Mouse (Mus musculus) limb, embryonic 13.5 days (tissue): ENCODE results near the gene Sirt6. TPM values are rescaled to one million over a fixed set of nuclear protein-coding genes. Genes with fewer than 3 reads are reported as not detected.

Source experiments
- ATAC-seq: fragments of 200-750 bp; cut with Nextera tagmentation; 2 replicates; pipeline ENCODE4 v1.8.0; 2017; ENCODE audit warnings: low read depth, moderate number of reproducible peaks, moderate TSS enrichment; ENCODE audit not compliant: low FRiP score
- H3K27ac ChIP-seq: fragments of 300-500 bp; sonication (generic); 2 replicates; pipeline ENCODE4 v1.5.1; 2015; ENCODE audit warnings: inconsistent platforms, mild to moderate bottlenecking, moderate library complexity
- H3K27me3 ChIP-seq: fragments of 300-500 bp; sonication (generic); 2 replicates; pipeline ENCODE4 v1.6.1; 2015; ENCODE audit warnings: mild to moderate bottlenecking, inconsistent platforms
- H3K36me3 ChIP-seq: fragments of 300-500 bp; sonication (generic); 2 replicates; pipeline ENCODE4 v1.6.1; 2015; ENCODE audit warnings: inconsistent platforms, mild to moderate bottlenecking, moderate library complexity
- H3K4me1 ChIP-seq: fragments of 300-500 bp; sonication (generic); 2 replicates; pipeline ENCODE4 v1.6.1; 2015; ENCODE audit warnings: inconsistent platforms
- H3K4me2 ChIP-seq: fragments of 300-500 bp; sonication (generic); replicated peaks from 2 replicates; pipeline ENCODE4 v1.6.1; 2015; ENCODE audit warnings: inconsistent platforms, mild to moderate bottlenecking, moderate library complexity
- H3K4me3 ChIP-seq: fragments of 300-500 bp; sonication (generic); 2 replicates; pipeline ENCODE4 v1.5.1; 2015; ENCODE audit warnings: moderate library complexity, mild to moderate bottlenecking, inconsistent platforms
- H3K9ac ChIP-seq: fragments of 300-500 bp; sonication (generic); 2 replicates; pipeline ENCODE4 v1.6.1; 2015; ENCODE audit warnings: mild to moderate bottlenecking, inconsistent platforms
- H3K9me3 ChIP-seq: fragments of 300-500 bp; sonication (generic); 2 replicates; pipeline ENCODE4 v1.6.1; 2016; ENCODE audit warnings: inconsistent platforms
- WGBS: fragments of 180-500 bp; shearing (Covaris S2); methylation state at CpG from one replicate; pipeline ENCODE4 v1.1.7; 2015; 5-methylcytosine and 5-hydroxymethylcytosine counted together
- polyA plus RNA-seq: library from polyadenylated mRNA; unstranded; fragments of >200 nt; fragmentation: Nextera tagmentation; extraction: Ambion mirVana; gene quantifications from 2 replicates; pipeline ENCODE4 v1.2.1, GENCODE M21; 2015

Gene Sirt6
- polyA plus RNA-seq, 1 experiment from 2014 or later, result 61.9 TPM

DNA sequence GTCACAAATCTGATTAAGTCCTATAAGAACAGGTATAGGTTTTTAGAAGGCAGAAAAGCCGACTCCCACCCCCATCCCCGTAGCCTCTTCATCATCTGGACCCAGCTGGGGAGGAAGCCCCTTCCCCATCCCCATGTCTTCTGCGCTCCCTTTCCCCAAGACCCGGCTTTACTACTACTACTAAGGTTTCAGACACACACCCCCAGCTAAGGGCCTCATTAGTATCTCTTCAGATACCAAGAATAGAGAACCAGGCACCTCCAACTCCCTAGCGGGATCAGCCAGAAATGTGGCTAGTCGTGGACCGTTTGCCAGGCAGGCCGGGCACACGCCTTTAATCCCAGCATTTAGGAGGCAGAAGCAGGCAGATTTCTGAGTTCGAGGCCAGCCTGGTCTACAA, 27.5 kb downstream of the Sirt6 start:
- H3K36me3 ChIP-seq, result no peaks in the 10 kb centered on the region
- peaks cover 77% of the 10 kb centered on the region for H3K4me1 ChIP-seq
- no peak for ATAC-seq
- H3K27ac ChIP-seq, result no peak overlapping the region; the same call in 1 of the 2 replicates
- no peak overlapping the region for H3K4me2 ChIP-seq
- WGBS, result 45% methylated on average over 10 of the region's 10 CpGs
- peaks cover 2% of the 10 kb centered on the region; the same call in 1 of the 2 replicates for H3K27me3 ChIP-seq
- no peak overlapping the region for H3K9ac ChIP-seq
- no peak overlapping the region for H3K4me3 ChIP-seq
- no peaks in the 10 kb centered on the region for H3K9me3 ChIP-seq

DNA sequence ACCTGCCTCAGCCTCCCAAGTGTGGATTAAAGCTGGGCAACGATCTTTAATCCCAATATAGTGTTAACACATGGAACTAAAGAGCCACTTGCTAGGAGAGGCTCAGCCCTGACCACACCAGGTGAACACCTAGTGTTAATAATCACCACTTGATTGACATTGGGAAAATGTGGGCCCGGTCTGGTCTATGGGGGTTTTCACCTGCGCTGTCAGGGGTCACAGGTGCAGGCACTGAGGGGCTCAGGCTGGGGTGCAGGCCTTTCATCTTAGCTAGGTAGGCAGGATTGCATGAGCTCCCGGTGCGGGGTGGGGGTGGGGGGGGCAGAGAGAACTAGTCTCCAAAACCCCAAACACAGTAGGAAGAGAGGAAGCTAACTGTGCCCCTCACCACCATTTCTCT, 28.0 kb downstream of the Sirt6 start:
- Histone ChIP-seq H3K4me2 (no peak overlapping the region), H3K4me3 (no peak overlapping the region), H3K9ac (no peak overlapping the region), H3K4me1 (peaks cover 76% of the 10 kb centered on the region), H3K27me3 (peaks cover 7% of the 10 kb centered on the region; the same call in 1 of the 2 replicates), H3K27ac (no peak overlapping the region; the same call in 1 of the 2 replicates), H3K9me3 (no peaks in the 10 kb centered on the region), H3K36me3 (no peaks in the 10 kb centered on the region)
- no peak for ATAC-seq
- WGBS, result 53% methylated on average over 5 of the region's 5 CpGs

DNA sequence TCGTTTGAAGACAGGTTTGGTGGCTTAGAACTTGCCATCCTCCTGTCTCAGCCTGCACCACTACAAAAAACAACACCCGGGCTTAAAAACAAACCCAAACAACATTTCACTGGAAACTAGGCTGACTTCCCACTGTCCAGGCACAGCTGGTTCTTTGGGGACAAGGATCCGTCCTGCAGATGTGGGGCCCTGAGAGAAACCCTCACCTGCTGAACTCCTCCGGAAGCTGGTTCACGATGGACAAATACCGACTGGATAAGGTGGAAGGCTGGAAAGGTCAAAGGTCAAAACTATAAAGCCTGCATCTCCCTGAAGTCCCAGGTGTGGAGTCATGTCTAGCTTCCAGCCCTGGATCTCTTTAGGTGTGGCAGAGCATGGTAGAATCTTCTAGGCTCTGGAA, 28.7 kb downstream of the Sirt6 start:
- H3K4me1 ChIP-seq, result peaks cover 69% of the 10 kb centered on the region
- H3K4me3 ChIP-seq, result no peak overlapping the region
- no peak overlapping the region for H3K27ac ChIP-seq
- 26% methylated on average over 6 of the region's 6 CpGs for WGBS
- no peak for ATAC-seq
- H3K4me2 ChIP-seq, result no peak overlapping the region
- H3K9ac ChIP-seq, result no peak overlapping the region
- no peaks in the 10 kb centered on the region for H3K9me3 ChIP-seq
- no peaks in the 10 kb centered on the region for H3K36me3 ChIP-seq
- peaks cover 15% of the 10 kb centered on the region; the same call in 1 of the 2 replicates for H3K27me3 ChIP-seq

DNA sequence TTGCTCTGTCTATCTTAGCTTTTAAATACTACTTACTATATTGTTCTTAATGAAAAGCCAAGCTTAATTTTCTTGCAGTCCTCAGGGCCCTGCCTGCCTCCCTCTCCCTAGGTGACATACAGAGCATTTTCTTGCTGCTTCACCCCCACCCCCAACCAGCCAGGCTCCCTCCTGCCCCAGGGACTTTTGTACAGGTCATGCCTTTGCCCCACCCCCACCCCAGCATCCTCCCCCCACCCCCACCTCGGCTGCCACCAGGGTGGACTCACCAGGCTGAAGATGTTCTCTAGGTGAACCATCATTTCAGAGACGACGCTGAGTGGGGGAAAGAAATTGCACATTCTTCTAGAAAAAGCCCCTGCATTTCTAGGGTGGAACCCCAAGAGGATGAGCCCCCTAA, 29.3 kb downstream of the Sirt6 start:
- H3K36me3 ChIP-seq, result no peaks in the 10 kb centered on the region
- H3K9me3 ChIP-seq, result no peaks in the 10 kb centered on the region
- peaks cover 18% of the 10 kb centered on the region; the same call in 1 of the 2 replicates for H3K27me3 ChIP-seq
- no peak overlapping the region for H3K9ac ChIP-seq
- H3K27ac ChIP-seq, result no peak overlapping the region; the same call in 1 of the 2 replicates
- no peak overlapping the region for H3K4me2 ChIP-seq
- no peak for ATAC-seq
- peaks cover 68% of the 10 kb centered on the region for H3K4me1 ChIP-seq
- H3K4me3 ChIP-seq, result no peak overlapping the region
- WGBS, result 24% methylated on average over 3 of the region's 3 CpGs

DNA sequence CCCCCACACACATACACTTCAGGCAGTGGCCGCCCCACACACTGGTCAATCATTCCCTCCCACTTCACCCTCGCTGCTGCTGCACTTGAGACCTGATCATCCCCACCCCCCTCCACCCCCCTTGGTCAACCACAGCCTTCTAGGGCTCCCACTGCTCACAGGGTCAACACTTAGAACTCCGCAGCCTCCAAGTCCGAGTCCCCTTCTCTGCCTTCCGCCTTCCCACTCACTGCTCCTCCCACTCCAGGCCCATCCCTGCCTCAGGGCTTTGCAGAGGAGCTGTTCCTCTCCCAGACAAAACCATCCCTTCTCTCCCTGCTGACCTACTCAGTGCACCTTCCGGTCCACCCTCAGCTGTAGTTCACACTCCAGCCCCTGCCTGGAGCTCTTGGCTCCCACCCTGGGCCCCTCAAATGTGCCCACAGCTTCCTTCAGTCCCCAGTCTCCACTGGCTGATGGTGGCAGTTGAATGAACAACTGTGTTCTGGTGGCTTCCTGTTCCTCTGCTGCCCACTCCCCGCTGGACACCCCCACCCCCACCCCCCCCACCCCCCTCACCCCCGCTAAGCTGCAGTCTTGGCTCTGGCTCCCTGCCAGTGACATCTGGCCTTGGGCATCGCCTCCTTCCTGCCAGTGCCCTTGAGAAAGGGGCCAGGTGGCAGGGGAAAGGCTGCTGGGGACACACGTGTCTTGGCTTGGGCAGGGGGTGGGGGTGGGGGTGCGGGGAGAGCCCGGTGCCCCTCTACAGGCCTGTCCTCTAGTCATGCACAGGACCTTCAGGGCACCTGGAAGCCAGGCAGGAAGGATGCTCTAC, 30.3 kb downstream of the Sirt6 start:
- H3K4me1 ChIP-seq, result peaks cover 61% of the 10 kb centered on the region
- WGBS, result 5% methylated on average over 11 of the region's 12 CpGs

DNA sequence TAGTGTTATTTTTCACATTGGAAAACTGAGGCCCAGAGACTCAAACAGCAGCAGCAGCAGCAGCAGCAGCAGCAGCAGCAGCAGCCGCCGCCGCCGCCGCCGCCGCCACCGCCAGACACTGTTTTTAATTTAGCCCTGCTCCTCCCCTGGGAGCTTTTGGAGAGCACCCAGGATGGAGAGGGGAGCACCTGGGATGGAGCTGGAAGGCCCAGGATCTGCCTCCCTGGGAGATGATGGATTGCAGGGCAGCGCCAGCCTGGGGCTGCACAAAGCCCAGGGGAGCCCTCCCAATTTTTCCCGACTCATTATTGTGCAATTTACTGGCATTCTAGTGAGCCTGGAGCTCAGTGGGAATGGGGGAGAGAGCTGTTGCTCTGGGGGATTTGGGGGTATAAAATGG, 31.0 kb downstream of the Sirt6 start:
- Histone ChIP-seq H3K9me3 (no peaks in the 10 kb centered on the region), H3K4me1 (peaks cover 54% of the 10 kb centered on the region), H3K36me3 (no peaks in the 10 kb centered on the region), H3K9ac (peak overlapping the region; percentile 48), H3K27ac (peak overlapping the region; percentile 87), H3K4me2 (peak overlapping the region; percentile 60), H3K27me3 (peaks cover 26% of the 10 kb centered on the region; the same call in 1 of the 2 replicates), H3K4me3 (peak overlapping the region; percentile 28)
- WGBS, result 2% methylated on average over 10 of the region's 10 CpGs
- no peak; the same call in 1 of the 2 replicates for ATAC-seq

More for the DNA sequence above, 30.3 kb downstream of the Sirt6 start:
- no peaks in the 10 kb centered on the region for H3K36me3 ChIP-seq
- peak overlapping the region; percentile 60 for H3K4me2 ChIP-seq
- H3K9ac ChIP-seq, result peak overlapping the region; percentile 48
- ATAC-seq, result peak; percentile 22
- H3K9me3 ChIP-seq, result no peaks in the 10 kb centered on the region
- peak overlapping the region; percentile 28 for H3K4me3 ChIP-seq
- peak overlapping the region; percentile 87 for H3K27ac ChIP-seq
- H3K27me3 ChIP-seq, result peaks cover 21% of the 10 kb centered on the region; the same call in 1 of the 2 replicates

DNA sequence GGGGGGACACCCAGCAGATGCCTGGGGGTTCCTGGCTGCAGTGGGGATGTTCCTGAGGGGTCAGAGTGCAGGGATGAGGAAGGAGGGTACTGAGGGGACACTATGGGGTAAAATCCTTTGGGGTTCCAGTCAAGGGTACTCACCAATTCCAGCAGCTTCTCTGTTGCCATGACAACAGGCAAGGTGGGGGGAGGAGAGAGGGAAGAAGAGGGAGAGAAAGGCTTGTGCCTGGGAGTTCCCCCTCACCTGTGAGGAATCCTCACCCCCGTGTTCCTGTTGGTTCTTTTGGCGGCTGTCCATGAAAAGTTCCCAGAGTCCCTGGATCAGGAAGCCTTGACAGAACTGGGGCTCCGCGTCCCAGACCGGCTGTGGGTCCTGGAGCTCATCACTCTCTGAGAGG, 32.0 kb downstream of the Sirt6 start:
- ATAC-seq, result no peak
- H3K27me3 ChIP-seq, result peaks cover 30% of the 10 kb centered on the region; the same call in 1 of the 2 replicates
- H3K4me1 ChIP-seq, result peaks cover 46% of the 10 kb centered on the region
- peak overlapping the region; percentile 60 for H3K4me2 ChIP-seq
- no peaks in the 10 kb centered on the region for H3K36me3 ChIP-seq
- H3K27ac ChIP-seq, result peak overlapping the region; percentile 87; the same call in 1 of the 2 replicates
- H3K9me3 ChIP-seq, result no peaks in the 10 kb centered on the region
- H3K4me3 ChIP-seq, result no peak overlapping the region
- 22% methylated on average over 5 of the region's 5 CpGs for WGBS
- peak overlapping the region; percentile 48 for H3K9ac ChIP-seq

DNA sequence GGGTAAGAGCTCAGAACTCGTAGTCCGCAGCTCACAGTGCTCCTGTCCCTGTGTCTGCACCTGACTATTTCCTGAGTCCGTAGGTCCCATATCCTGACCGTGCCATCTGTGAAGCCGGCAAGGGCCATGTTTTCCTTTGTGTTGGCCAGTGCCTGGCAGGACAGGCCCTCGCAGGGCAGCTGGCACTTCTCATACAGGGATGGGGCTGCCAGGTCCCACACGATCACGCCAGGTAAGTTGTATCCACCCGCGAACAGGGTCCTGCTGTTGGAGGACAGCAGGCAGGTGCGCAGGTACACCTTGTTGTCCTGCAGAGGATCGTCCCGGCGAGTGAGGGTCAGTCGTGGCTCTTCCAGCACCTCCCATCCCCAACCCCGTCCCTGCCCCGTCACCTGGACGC, 33.7 kb downstream of the Sirt6 start:
- Histone ChIP-seq H3K9ac (no peak overlapping the region), H3K4me1 (peaks cover 35% of the 10 kb centered on the region), H3K27me3 (peaks cover 30% of the 10 kb centered on the region; the same call in 1 of the 2 replicates), H3K4me3 (no peak overlapping the region), H3K9me3 (no peaks in the 10 kb centered on the region), H3K36me3 (peaks cover 14% of the 10 kb centered on the region), H3K27ac (no peak overlapping the region), H3K4me2 (no peak overlapping the region)
- 69% methylated on average over 18 of the region's 18 CpGs for WGBS
- no peak for ATAC-seq

DNA sequence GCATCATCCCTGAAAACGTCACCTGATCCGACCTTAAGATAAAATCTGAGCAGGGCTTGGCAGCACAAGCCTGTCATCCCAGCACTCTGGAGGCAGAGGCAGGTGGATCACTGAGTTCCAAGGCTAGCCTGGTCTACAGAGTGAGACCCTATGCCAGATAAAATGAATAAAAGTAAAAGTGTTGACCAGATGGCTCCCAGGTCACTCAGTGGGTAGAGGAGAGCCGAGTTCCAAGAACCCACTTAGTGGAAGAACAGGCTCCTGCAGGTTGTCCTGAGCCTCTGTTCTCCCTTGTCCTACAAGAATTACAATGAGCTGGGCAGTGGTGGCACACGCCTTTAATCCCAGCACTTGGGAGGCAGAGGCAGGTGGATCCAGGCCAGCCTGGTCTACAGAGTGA, 34.4 kb downstream of the Sirt6 start:
- no peak overlapping the region for H3K27ac ChIP-seq
- no peaks in the 10 kb centered on the region for H3K9me3 ChIP-seq
- H3K9ac ChIP-seq, result no peak overlapping the region
- H3K4me2 ChIP-seq, result no peak overlapping the region
- H3K4me1 ChIP-seq, result peaks cover 34% of the 10 kb centered on the region
- no peak overlapping the region for H3K4me3 ChIP-seq
- H3K27me3 ChIP-seq, result peaks cover 30% of the 10 kb centered on the region; the same call in 1 of the 2 replicates
- no peak for ATAC-seq
- 57% methylated on average over 4 of the region's 4 CpGs for WGBS
- H3K36me3 ChIP-seq, result peaks cover 22% of the 10 kb centered on the region

DNA sequence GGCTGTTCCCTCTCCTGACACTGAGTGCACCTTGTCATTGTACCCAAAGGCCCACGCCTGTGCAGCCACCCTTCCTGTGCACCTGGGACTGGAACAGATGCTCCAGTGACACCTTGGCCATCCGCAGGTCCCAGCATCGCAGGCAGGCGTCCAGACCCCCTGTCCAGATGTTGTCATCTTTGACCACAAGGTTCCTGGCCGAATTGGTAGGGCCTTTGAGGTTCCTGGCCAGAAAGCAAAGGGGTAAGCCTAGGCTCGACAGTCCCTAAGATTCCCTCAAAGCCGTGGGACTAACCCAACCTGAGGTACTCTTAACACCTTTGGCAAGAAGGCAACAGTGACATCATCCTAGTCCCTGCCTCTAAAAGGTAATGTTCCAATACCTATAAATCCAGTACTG, 35.0 kb downstream of the Sirt6 start:
- Histone ChIP-seq H3K4me1 (peaks cover 28% of the 10 kb centered on the region), H3K4me3 (no peak overlapping the region), H3K27ac (no peak overlapping the region), H3K27me3 (peaks cover 31% of the 10 kb centered on the region; the same call in 1 of the 2 replicates), H3K36me3 (peaks cover 27% of the 10 kb centered on the region), H3K9ac (no peak overlapping the region), H3K9me3 (no peaks in the 10 kb centered on the region), H3K4me2 (no peak overlapping the region)
- no peak for ATAC-seq
- whole genome bisulfite sequencing, result 76% methylated on average over 7 of the region's 7 CpGs

DNA sequence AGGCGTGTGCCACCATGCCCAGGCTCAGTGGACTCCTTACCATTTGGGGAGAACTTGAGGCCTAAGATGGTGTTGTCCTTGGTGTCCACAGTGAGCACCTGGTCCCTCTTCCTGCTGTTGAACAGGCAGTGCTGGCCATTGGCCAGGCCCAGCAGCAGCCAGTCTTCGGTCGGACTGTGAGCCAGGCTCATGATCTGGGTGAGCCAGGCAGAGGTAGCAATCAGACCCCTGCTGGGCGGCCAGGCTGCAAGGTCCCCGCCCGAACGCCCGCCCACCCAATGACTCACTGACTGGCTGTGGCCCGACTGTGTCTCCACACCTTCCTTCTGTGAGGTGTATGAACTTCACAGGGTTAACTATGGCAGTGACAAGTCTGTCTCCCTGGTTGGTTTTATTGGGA, 35.8 kb downstream of the Sirt6 start:
- no peaks in the 10 kb centered on the region for H3K9me3 ChIP-seq
- no peak overlapping the region for H3K9ac ChIP-seq
- peaks cover 39% of the 10 kb centered on the region; the same call in 1 of the 2 replicates for H3K27me3 ChIP-seq
- no peak overlapping the region for H3K4me3 ChIP-seq
- peaks cover 20% of the 10 kb centered on the region for H3K4me1 ChIP-seq
- no peak for ATAC-seq
- H3K27ac ChIP-seq, result no peak overlapping the region
- H3K4me2 ChIP-seq, result no peak overlapping the region
- H3K36me3 ChIP-seq, result peaks cover 35% of the 10 kb centered on the region
- 59% methylated on average over 9 of the region's 9 CpGs for WGBS

DNA sequence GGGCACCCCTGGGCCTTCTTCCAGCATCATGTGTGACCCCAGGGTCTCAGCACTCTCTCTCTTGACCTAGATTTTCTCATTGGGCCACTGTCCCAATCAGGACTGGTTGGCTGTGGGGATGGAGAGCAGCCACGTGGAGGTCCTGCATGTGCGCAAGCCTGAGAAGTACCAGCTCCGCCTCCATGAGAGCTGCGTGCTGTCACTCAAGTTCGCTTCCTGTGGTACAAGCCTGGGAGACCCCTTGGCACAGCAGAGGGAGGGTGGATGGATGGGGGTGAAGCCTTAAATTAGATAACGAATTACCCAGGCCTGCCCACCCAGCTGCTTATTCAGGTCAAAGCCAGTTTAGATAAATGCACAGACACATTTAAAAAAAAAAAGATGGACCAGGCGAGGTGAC, 38.9 kb downstream of the Sirt6 start:
- WGBS, result 61% methylated on average over 7 of the region's 7 CpGs
- Histone ChIP-seq H3K4me3 (no peak overlapping the region), H3K9ac (no peak overlapping the region), H3K4me2 (no peak overlapping the region), H3K27ac (no peak overlapping the region), H3K4me1 (no peaks in the 10 kb centered on the region), H3K9me3 (no peaks in the 10 kb centered on the region), H3K36me3 (peaks cover 64% of the 10 kb centered on the region), H3K27me3 (peaks cover 25% of the 10 kb centered on the region; the same call in 1 of the 2 replicates)
- ATAC-seq, result no peak
